Mouse (Mus musculus): ENCODE data around the gene Chpf.

GRCm38 (mm10) chr1:75487040-75487404 lies 7.9 kb upstream of the Chpf start:
- TF ChIP-seq CTCF (IDR thresholded peaks at IDR 0.05; ENCODE audit: insufficient read depth, low read length) (no peak), POLR2A (IDR thresholded peaks at IDR 0.05; ENCODE audit: borderline replicate concordance, extremely low read depth, low read depth, low read length) (no peak)
